Mouse (Mus musculus) right cerebral cortex, postnatal 10 days (tissue): ENCODE measurements around the gene Olfr307.
"Not testable (repeated sequence)": the region's sequence is repeated elsewhere in the genome, so short reads cannot be mapped to it uniquely, and the experiment has no call there.

Experiments
- DNase-seq, 2 experiments: peaks; one replicate each; pipeline ENCODE4 v3.0.0; 2021; ENCODE audit warnings: low spot score in 2 of 2

Gene Olfr307

DNA sequence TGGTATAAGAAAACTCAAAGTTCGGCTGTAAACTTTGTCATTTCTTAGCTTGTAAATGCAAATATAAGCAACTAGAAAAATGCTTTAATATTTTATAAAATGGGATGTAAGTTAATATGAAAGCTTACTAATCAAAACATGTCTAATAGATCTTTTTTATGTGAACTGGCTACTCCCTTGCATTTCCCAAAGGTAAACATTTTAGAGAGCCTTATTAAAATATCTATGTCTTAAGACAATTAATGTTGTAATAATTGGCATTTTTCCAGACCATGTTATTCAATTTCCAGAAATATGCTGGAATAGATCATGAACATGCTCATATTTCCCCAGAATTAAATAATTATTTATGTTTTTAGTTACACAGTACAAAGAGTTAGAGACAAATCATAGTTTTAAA is at the start of gene Olfr307:
Gene Olfr307, minus strand, starts transcription at position 101 of the 400 bp plus-strand sequence.
- no peak for DNase-seq

DNA sequence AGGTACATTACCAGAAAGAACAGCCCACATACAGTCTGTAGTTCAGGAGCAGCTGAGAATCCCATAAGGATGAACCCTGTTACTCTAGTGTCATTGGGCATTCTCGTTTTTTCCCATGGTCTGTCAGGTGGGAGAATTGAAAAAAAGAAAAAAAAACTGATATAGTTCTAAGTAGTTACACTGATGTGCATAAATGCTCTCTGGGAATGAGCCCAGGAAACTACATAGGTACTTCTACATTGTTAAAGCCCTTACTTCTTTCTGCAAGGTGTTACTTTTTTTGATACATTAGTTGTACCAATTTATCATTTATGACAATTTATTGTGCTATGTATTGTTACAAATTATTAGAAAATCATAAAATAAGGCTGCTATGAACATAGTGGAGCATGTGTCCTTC is 49.2 kb upstream of the Olfr307 start, which contains the start of gene Olfr304:
Gene Olfr304, minus strand, starts transcription at position 101 of the 400 bp plus-strand sequence.
- no peak for DNase-seq

DNA sequence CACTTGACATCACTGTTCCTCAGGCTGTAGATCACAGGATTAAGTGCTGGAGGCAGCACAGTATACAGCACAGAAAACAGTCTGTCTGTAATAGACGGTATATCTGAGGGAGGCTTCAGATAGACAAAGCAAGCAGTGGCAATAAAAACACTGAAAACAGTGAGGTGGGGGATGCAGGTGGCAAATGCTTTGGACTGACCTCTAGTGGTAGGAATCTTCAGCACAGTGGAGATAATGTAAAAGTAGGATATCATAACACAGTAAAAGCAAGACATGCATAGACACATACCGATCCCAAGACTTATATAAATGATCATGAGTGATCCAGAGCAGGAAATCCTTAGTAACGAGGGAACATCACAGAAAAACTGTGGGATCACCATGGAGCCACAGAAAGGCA is 48.4 kb upstream of the Olfr307 start:
- no peak for DNase-seq

DNA sequence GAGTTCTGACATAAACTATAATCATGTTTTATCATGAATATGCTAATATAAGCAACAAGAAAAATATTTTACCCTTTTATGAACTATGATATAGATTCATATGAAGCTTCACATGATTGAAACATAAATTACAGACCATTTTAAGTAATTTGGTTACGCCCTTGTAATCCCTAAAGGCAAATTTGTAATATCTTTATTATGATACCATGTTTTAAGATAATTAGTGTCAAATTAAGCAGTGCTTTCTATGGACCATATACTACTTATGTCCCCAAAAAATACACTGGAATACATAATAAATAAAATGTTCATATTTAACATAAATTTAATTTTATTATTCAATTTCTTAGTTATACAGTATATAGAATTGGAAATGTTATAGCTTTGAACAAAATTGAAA is 29.4 kb upstream of the Olfr307 start, which contains the start of gene Olfr305:
Gene Olfr305, minus strand, starts transcription at position 101 of the 400 bp plus-strand sequence.
- DNase-seq = no peak

DNA sequence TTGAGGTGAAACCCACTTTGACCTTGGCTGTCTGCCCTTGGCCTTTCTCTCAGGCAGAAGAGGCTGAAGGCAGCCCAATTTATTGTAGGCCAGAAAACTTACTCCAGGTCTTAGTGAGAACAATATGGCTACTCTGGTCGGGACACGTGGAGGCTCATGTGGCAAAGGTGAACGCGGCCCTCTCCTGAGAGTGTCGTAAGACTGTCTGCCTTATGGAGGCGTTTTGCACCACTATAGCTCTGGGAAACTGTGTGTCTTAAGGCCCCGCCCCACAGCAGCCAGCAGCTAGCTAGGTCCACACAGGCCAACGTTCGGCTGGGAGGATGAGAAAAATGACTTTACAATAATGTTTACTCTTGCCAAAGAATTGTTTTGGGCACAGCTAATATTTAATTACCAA is 8.9 kb upstream of the Olfr307 start:
- not testable (repeated sequence) for DNase-seq

DNA sequence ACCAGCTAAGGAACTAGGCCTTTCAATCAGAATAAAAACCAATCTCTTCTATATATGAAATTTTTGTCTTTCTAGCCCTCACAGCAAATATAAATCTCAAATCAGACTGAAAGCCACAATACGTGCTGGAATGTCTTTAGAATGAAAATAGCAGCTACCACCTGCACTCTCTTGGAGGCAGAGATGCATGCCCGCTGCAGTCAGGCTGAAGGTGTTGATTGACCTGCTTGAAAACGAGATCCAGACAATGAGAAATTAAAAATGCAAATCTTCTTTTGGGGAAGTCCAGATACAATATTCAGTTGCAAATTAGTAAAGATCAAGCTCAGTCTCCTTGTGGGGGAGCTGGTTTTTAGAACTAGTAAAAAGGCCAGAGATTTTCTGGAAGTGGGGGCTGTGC is 6.9 kb upstream of the Olfr307 start:
- DNase-seq = no peak

DNA sequence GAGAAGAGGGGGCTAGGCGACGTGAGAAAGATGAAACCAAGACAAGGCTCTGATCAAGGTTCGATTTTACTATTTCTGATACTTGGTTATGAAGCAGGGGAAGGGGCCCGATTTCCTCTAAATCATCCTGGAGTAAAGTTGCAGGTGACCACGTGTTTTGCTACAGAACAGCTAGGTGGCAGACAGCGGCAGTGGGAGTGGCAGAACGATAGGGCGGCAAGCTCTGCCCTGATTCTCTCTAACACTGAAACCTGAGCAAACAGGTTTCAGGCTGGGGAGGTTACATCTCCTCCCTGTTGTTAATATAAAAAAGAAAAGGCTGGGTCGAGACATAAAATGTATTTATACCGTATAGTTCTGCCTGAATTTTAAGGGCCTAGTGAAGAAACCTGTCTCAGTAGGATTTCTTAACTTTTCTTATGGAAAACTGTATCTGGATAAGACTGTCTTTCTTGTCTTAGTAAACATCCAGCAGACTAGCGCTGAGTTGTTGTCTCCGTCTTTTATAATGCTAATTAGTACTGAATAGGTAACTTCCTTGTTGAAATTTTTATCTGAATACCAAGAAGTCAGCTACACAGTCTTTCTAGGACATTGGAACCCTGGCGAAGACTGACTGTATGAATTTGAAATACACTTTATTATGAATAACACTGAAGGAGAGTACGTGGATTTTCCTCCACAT is 5.6 kb upstream of the Olfr307 start:
- DNase-seq = no peak

DNA sequence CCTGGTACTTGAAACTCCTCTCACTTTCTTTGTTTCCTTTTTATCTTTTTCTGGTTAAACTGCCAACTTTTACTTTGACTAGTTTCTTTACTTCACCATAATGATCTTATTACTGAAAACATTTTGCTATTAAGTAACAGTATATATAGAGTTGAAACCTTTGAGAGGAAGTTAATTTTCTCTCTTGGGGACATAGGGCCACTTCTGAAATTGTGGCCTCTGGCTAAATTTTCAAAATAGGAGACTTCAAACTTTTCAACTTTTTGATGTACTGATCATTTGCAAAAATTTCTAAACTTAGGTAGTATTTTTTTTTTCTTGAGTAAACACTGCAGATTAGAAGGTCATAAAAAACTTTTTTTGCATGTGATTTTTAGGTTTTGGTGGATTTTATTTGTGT is 11.9 kb downstream of the Olfr307 start, which contains the start of gene Olfr308:
Gene Olfr308, minus strand, starts transcription at position 101 of the 400 bp plus-strand sequence.
- DNase-seq = no peak

DNA sequence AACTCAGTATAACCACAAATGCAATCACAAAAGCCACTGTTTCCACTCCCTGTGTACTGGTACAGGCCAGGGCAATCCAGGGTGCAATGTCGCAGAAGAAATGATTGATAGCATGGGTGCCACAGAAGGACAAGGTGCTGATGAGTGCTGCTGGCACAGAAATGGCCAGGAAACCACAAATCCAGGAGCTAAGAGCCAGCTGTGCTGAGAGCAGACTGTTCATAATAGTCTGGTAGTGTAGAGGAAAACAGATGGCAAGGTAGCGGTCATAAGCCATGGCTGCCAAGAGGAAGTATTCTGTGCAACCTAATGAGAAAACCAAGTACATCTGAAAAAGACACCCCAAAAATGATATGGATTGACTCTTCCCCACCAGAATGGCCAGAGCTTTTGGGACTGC is 16.1 kb downstream of the Olfr307 start:
- no peak for DNase-seq

DNA sequence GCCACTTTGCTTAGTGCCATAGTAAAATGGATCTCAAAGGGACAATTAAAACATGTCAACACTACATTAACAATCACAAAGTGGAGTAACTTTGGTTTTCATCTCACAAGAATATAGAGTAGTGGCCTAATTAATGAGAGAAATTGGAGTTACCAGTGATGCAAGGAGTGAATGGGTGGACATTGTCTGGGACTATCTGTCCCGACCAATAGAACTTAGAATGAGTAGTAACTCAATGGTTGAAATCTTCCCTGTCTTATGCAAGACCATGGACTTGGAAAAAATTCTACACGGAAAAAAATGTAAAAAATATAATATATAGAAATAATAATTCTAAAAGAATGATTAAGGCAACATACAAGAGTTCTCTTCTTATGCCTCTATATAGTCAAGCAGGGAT is 23.8 kb downstream of the Olfr307 start, which contains the start of gene Olfr309:
Gene Olfr309, minus strand, starts transcription at position 101 of the 400 bp plus-strand sequence.
- no peak for DNase-seq
